Mouse (Mus musculus) thymus, postnatal 4 days (tissue): Measurements from ENCODE around the gene Hsf2bp.

Experiments
- DNase-seq: peaks from one replicate; pipeline ENCODE4 v3.0.0; 2021

Hsf2bp gene

DNA sequence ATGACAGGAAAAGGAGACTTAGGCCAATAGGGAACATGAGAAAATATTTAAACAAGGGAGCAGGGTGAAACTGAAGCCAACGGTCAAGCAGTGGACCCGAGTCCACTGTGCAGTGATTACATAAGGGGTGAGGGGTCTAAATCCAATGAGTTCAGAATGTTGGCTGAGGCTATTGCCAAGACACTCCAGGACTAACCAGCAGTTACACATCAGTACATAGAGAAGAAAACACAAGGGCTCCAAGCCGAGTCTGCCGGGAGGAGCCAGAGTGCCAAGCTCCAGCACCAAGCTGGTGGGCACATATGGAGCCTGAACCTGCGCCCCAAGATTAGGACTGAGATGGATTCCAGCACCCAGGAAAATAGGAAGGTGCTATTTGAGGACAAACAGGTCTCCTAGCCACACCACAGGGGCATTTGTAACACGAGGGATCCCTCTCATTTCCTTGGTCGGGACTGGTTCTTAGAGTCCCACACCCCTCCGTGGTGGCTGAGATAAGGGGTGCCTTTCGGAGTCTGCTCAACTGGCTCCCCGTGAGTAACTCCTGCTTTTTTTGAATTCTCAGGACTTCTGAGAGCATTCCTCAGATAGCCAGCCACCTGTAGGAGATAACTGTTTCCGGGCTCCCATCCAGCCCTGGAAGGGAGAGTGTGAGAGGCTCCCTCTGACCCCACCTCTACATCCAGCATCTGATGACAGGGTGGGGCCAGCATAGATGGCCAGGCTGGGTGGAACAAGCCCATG lies 134.5 kb downstream of the Hsf2bp start:
- peak; percentile 2 for DNase-seq

DNA sequence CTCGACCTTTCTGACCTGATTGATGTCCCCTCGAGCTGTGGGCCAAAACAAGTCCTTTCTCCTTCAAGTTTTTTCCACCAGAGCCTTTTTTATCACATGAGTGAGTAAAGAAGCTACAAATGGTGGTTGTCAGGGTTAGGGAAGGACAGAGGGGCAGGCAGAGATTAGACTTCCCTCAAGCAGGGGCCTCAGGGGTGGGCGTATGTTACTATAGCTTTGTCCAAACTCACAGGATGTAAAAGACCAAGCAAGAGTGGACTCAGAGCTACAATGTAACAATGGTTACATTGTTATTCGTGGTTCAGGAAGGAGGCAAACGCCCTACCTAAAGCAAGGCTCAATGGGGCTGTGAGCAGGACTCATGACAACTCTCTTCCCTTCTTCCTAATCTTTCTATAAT lies 137.2 kb downstream of the Hsf2bp start:
- no peak for DNase-seq

DNA sequence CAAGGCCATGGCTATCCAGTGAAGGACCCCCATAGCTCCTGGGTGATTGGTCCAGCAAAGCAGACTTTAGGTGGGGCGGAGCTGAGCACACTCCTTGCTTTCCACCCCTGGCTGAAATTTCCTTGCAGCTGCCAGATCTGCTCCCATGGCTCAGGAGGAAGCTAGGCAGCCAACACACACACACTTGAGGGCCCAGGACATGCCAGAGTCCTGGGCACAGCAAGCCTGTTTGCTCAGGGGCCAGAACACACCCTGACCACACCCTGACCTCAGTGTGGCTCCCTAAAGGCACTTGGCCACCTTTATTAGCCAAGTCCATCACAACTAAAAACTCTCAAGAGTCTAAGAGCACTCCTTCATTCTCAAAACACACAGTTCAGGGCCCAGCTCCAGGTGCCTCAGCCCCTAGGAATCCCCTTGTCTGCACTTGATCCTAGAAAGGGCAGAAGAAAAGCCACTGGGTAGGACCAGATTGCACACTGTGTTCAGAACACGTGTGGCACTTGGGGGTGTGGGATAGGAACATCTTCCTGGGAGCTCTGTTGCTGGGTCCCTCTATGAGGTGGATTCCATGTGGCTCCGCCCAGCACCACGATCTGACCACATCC lies 138.9 kb downstream of the Hsf2bp start:
- peak; percentile 2 for DNase-seq

DNA sequence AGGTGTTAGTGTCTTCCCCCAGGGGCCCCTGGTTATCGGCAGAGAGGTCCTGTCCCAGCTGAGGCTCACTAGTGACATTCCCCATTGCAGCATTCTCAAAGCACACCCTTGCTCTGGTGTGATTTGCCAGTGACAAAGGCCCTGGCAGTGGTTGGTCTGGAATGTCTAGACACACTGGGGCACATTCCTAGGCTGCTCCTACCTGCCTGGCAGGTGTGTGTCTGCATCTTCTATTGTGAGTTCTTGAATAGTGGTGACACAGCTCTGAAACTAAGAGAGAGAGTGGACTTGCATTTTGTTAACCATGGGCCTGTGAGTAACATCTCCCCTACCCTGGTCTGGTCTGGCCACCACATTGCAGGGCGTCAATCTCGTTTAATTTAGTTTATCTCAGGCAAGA lies 139.4 kb downstream of the Hsf2bp start:
- DNase-seq, result peak; percentile 1

DNA sequence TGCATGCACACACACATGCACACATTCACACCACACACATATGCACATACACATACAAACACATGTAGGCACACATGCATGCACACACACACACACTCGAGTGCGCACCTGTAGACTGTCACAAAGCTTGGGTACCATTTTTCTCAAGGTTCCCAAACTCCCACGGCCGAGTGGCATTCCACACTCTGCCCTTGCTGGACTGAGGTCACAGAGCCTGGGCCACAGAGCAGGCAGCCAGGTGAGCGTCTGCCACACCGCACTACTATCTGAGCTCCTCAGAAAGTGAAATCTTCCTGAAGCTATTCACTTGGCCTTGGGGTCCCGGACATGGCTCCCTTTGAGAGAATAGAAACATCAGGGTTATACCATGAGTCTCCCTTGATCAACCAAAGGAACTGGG lies 139.8 kb downstream of the Hsf2bp start:
- DNase-seq, result peak; percentile 1
